Mouse (Mus musculus) hindbrain, embryonic 14.5 days (tissue): ENCODE measurements at regions not wholly inside any gene's neighbourhood (a gene's known extent, or its start where the extent isn't known, plus 50 kb on each side); places are given as distances from the start of the nearest gene placed in this dataset.

ENCODE experiments used
- ATAC-seq: fragments of 200-750 bp; cut with Nextera tagmentation; 2 replicates; pipeline ENCODE4 v1.8.0; 2017; ENCODE audit warnings: moderate number of reproducible peaks, mild to moderate bottlenecking, moderate TSS enrichment, moderate library complexity; ENCODE audit not compliant: low FRiP score
- DNase-seq: peaks from one replicate; pipeline ENCODE4 v3.0.0-alpha.2; 2015; ENCODE audit warnings: low spot score
- H3K27ac ChIP-seq: fragments of 300-500 bp; sonication (generic); 2 replicates; pipeline ENCODE4 v1.5.1; 2014; ENCODE audit warnings: mild to moderate bottlenecking, moderate library complexity
- H3K27me3 ChIP-seq: fragments of 300-500 bp; sonication (generic); 2 replicates; pipeline ENCODE4 v1.6.1; 2014; ENCODE audit warnings: mild to moderate bottlenecking, low read length, mixed read lengths; ENCODE audit not compliant: control insufficient read depth, insufficient read depth
- H3K36me3 ChIP-seq: fragments of 300-500 bp; sonication (generic); replicated peaks from 2 replicates; pipeline ENCODE4 v1.6.1; 2014; ENCODE audit not compliant: control insufficient read depth, insufficient read depth
- H3K4me1 ChIP-seq: fragments of 300-500 bp; sonication (generic); replicated peaks from 2 replicates; pipeline ENCODE4 v1.6.1; 2014; ENCODE audit warnings: antibody characterized with exemption, low read length, mixed read lengths; ENCODE audit not compliant: control insufficient read depth, insufficient read depth
- H3K4me2 ChIP-seq: fragments of 300-500 bp; sonication (generic); replicated peaks from 2 replicates; pipeline ENCODE4 v1.6.1; 2014; ENCODE audit warnings: mild to moderate bottlenecking, moderate library complexity
- H3K4me3 ChIP-seq: fragments of 300-500 bp; sonication (generic); replicated peaks from 2 replicates; pipeline ENCODE4 v1.5.1; 2014; ENCODE audit warnings: mild to moderate bottlenecking, low read length
- H3K9ac ChIP-seq: fragments of 300-500 bp; sonication (generic); 2 replicates; pipeline ENCODE4 v1.6.1; 2014
- H3K9me3 ChIP-seq: fragments of 300-500 bp; sonication (generic); 2 replicates; pipeline ENCODE4 v1.6.1; 2016; ENCODE audit warnings: low read length; ENCODE audit not compliant: control insufficient read depth
- WGBS: fragments of 180-500 bp; shearing (Covaris S2); extraction: QIAGEN DNeasy Blood & Tissue Kit; methylation state at CpG from one replicate; pipeline ENCODE4 v1.1.7; 2014; 5-methylcytosine and 5-hydroxymethylcytosine counted together

GRCm38 (mm10) chr7:123589099-123589498 lies 88.8 kb upstream of the Zkscan2 start:
- Histone ChIP-seq H3K4me1 (0 out of 2 replicates have a peak, but pooled peaks cover 3% of the 10 kb centered on the region), H3K36me3 (no peaks in the 10 kb centered on the region), H3K9ac (no peak overlapping the region), H3K4me3 (no peak overlapping the region), H3K4me2 (no peak overlapping the region), H3K27me3 (no peaks in the 10 kb centered on the region), H3K9me3 (no peaks in the 10 kb centered on the region), H3K27ac (no peak overlapping the region)
- ATAC-seq, result no peak
- WGBS, result 73% methylated on average over 3 of the region's 3 CpGs
- DNase-seq, result no peak

- ATAC-seq, result no peak
- no peak overlapping the region for H3K4me3 ChIP-seq
- peak; percentile 38 for DNase-seq
- 38% methylated on average over 3 of the region's 3 CpGs for WGBS
- no peaks in the 10 kb centered on the region for H3K27me3 ChIP-seq
- H3K27ac ChIP-seq, result no peak overlapping the region
- no peaks in the 10 kb centered on the region for H3K36me3 ChIP-seq
- H3K9ac ChIP-seq, result no peak overlapping the region
- H3K4me1 ChIP-seq, result peaks cover 5% of the 10 kb centered on the region; the same call in 1 of the 2 replicates
- no peak overlapping the region for H3K4me2 ChIP-seq
- H3K9me3 ChIP-seq, result no peaks in the 10 kb centered on the region
Observed at GRCm38 (mm10) chr7:123573721-123574120, 73.5 kb upstream of the Zkscan2 start.

- H3K4me2 ChIP-seq, result no peak overlapping the region
- H3K27me3 ChIP-seq, result no peaks in the 10 kb centered on the region
- H3K9me3 ChIP-seq, result no peaks in the 10 kb centered on the region
- H3K9ac ChIP-seq, result no peak overlapping the region
- no peak overlapping the region for H3K27ac ChIP-seq
- peaks cover 5% of the 10 kb centered on the region; the same call in 1 of the 2 replicates for H3K4me1 ChIP-seq
- DNase-seq (no peak), ATAC-seq (no peak)
- H3K36me3 ChIP-seq, result no peaks in the 10 kb centered on the region
- 48% methylated on average over 4 of the region's 4 CpGs for WGBS
- no peak overlapping the region for H3K4me3 ChIP-seq
Observed at GRCm38 (mm10) chr7:123572376-123572990, 72.2 kb upstream of the Zkscan2 start.

GRCm38 (mm10) chr7:123566264-123566663 lies 66.0 kb upstream of the Zkscan2 start:
- DNase-seq, result no peak
- WGBS, result 58% methylated on average over 1 of the region's 1 CpGs
- Histone ChIP-seq H3K4me3 (no peak overlapping the region), H3K9ac (no peak overlapping the region), H3K4me1 (no peaks in the 10 kb centered on the region), H3K27ac (no peak overlapping the region), H3K4me2 (no peak overlapping the region), H3K36me3 (no peaks in the 10 kb centered on the region), H3K9me3 (no peaks in the 10 kb centered on the region), H3K27me3 (no peaks in the 10 kb centered on the region)
- no peak for ATAC-seq

GRCm38 (mm10) chr7:123559544-123559943 lies 59.3 kb upstream of the Zkscan2 start:
- Histone ChIP-seq H3K4me2 (no peak overlapping the region), H3K27ac (no peak overlapping the region), H3K4me3 (no peak overlapping the region), H3K36me3 (no peaks in the 10 kb centered on the region), H3K9ac (no peak overlapping the region), H3K27me3 (no peaks in the 10 kb centered on the region), H3K4me1 (no peaks in the 10 kb centered on the region), H3K9me3 (no peaks in the 10 kb centered on the region)
- 82% methylated on average over 7 of the region's 7 CpGs for WGBS
- DNase-seq, result no peak
- ATAC-seq, result no peak
